Mouse (Mus musculus) MEL (cell line): Measurements from ENCODE around the gene Nrtn.

Experiments used
- CTCF ChIP-seq, 3 experiments: IDR thresholded peaks in 2 of 3; conservative IDR thresholded peaks in 1 of 3; 2 replicates each; pipeline ENCODE4 v1.5.1; 2011 to 2012; ENCODE audit warnings: low read length in 3 of 3, low read depth in 2 of 3, mild to moderate bottlenecking in 2 of 3, improper control_type of control experiment in 1 of 3, inconsistent platforms in 1 of 3, mixed read lengths in 1 of 3, moderate library complexity in 1 of 3; ENCODE audit not compliant: control insufficient read depth in 1 of 3, insufficient read depth in 1 of 3, poor library complexity in 1 of 3, severe bottlenecking in 1 of 3
- E2F4 ChIP-seq: IDR thresholded peaks from 2 replicates; pipeline ENCODE4 v1.6.1; 2011; ENCODE audit warnings: low read depth, low read length, improper control_type of control experiment, borderline replicate concordance
- ELF1 ChIP-seq: IDR thresholded peaks from 2 replicates; pipeline ENCODE4 v1.6.1; 2014; ENCODE audit warnings: low read depth, mild to moderate bottlenecking, inconsistent platforms, low read length, improper control_type of control experiment, moderate library complexity
- ETS1 ChIP-seq: IDR thresholded peaks from 2 replicates; pipeline ENCODE4 v1.6.1; 2012; ENCODE audit warnings: low read depth, mild to moderate bottlenecking, inconsistent platforms, low read length, improper control_type of control experiment, moderate library complexity
- JUND ChIP-seq: IDR thresholded peaks from 2 replicates; pipeline ENCODE4 v1.6.1; 2011; ENCODE audit warnings: low read depth, mild to moderate bottlenecking, improper control_type of control experiment, low read length
- MAX ChIP-seq: IDR thresholded peaks from 2 replicates; pipeline ENCODE4 v1.6.1; 2011; ENCODE audit warnings: low read length, improper control_type of control experiment
- POLR2A ChIP-seq, 2 experiments: IDR thresholded peaks; 2 replicates each; pipeline ENCODE4 v1.6.1; 2011 to 2012; ENCODE audit warnings: low read length in 2 of 2, mild to moderate bottlenecking in 2 of 2, control low read depth in 1 of 2, improper control_type of control experiment in 1 of 2, low read depth in 1 of 2, moderate library complexity in 1 of 2; ENCODE audit not compliant: control insufficient read depth in 1 of 2, insufficient read depth in 1 of 2, poor library complexity in 1 of 2
- POLR2AphosphoS5 ChIP-seq: IDR thresholded peaks from 2 replicates; pipeline ENCODE4 v1.6.1; 2012; ENCODE audit warnings: low read depth, borderline replicate concordance, mild to moderate bottlenecking, inconsistent platforms, low read length, moderate library complexity, mixed read lengths
- SIN3A ChIP-seq: IDR thresholded peaks from 2 replicates; pipeline ENCODE4 v1.6.1; 2012; ENCODE audit warnings: low read length, improper control_type of control experiment, inconsistent platforms
- SMC3 ChIP-seq: IDR thresholded peaks from 2 replicates; pipeline ENCODE4 v1.6.1; 2011; ENCODE audit warnings: low read depth, low read length, improper control_type of control experiment
- UBTF ChIP-seq: IDR thresholded peaks from 2 replicates; pipeline ENCODE4 v1.6.1; 2012; ENCODE audit warnings: low read depth, mild to moderate bottlenecking, inconsistent platforms, low read length, improper control_type of control experiment, moderate library complexity, borderline replicate concordance; ENCODE audit not compliant: insufficient read depth
- USF2 ChIP-seq, 2 experiments: IDR thresholded peaks; 2 replicates each; pipeline ENCODE4 v1.6.1; 2011 to 2012; ENCODE audit warnings: improper control_type of control experiment in 2 of 2, low read length in 2 of 2, borderline replicate concordance in 1 of 2, inconsistent platforms in 1 of 2, low read depth in 1 of 2, mild to moderate bottlenecking in 1 of 2; ENCODE audit not compliant: insufficient read depth in 1 of 2
- ZMIZ1 ChIP-seq: IDR thresholded peaks from 2 replicates; pipeline ENCODE4 v1.6.1; 2012; ENCODE audit warnings: low read depth, mild to moderate bottlenecking, inconsistent platforms, low read length, improper control_type of control experiment, moderate library complexity
- ZNF384 ChIP-seq: IDR thresholded peaks from 2 replicates; pipeline ENCODE4 v1.6.1; 2012; ENCODE audit warnings: low read depth, mild to moderate bottlenecking, inconsistent platforms, low read length, improper control_type of control experiment

DNA sequence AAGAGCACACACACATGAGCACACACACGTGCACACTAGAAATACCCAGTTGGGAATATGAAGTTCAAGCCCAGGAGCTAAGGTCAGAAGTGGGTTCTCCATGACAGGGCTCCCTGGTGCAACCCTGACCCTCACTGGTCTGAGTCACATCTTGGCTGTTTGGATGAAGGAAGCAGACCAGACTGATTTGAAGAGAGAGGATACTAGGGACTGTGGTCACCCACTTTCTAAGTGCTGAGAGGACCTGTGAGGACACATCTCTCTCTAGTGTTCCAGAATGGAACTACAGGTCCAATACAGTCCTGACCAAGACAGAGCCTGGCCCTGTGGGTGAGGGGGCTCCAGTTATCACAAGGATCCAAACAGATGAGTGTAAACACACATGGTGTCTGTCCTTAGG lies 48.5 kb upstream of the Nrtn start:
- peak in 2 of 3 experiments; percentile 17 to 31; a peak in 3 of 6 replicates for TF ChIP-seq CTCF (IDR thresholded peaks at IDR 0.05 in 2 of 3, conservative IDR thresholded peaks at IDR 0.05 in 1 of 3; ENCODE audit: control insufficient read depth in 1 of 3, insufficient read depth in 1 of 3, low read depth in 2 of 3, low read length in 3 of 3, poor library complexity in 1 of 3, severe bottlenecking in 1 of 3)
- TF ChIP-seq E2F4, result no peak
- no peak for TF ChIP-seq POLR2A (IDR thresholded peaks at IDR 0.05; ENCODE audit: control insufficient read depth in 1 of 2, insufficient read depth in 1 of 2, low read depth in 1 of 2, low read length in 2 of 2, poor library complexity in 1 of 2)
- TF ChIP-seq SIN3A, result no peak
- no peak for TF ChIP-seq UBTF
- no peak for TF ChIP-seq USF2 (IDR thresholded peaks at IDR 0.05; ENCODE audit: borderline replicate concordance in 1 of 2, insufficient read depth in 1 of 2, low read depth in 1 of 2, low read length in 2 of 2)
- TF ChIP-seq JUND, result no peak
- TF ChIP-seq ZMIZ1, result no peak
- TF ChIP-seq MAX, result no peak
- no peak for TF ChIP-seq ZNF384
- TF ChIP-seq POLR2AphosphoS5, result no peak
- TF ChIP-seq SMC3, result no peak
- no peak for TF ChIP-seq ELF1
- no peak for TF ChIP-seq ETS1
